Mouse (Mus musculus) liver, embryonic 14.5 days (tissue): ENCODE results near the gene Clrn2.

Experiments
- CTCF ChIP-seq: IDR thresholded peaks from 2 replicates; pipeline ENCODE4 v1.5.1; 2016; ENCODE audit warnings: antibody characterized with exemption, low read depth, control low read depth
- EP300 ChIP-seq: IDR thresholded peaks from 2 replicates; pipeline ENCODE4 v1.6.1; 2016; ENCODE audit warnings: antibody characterized with exemption, low read depth

DNA sequence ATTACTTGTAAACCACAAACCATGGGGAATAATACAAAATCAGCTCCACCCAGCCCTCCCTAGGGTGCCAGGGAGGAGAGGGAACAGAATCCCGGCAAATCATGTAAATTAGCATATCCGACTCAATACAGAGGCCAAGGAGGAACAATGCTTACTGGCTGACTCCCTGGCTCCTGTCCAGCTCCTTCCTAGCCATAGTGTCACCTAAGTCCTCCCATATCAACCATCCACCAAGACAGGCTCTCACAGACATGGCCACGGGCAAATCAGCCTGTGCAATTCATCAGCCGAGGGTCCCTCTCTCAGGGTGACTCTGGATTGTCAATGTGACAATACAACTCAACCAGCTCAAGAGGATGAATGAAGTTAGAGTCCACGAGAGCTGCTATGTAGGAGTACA lies 4.9 kb upstream of the Clrn2 start:
- TF ChIP-seq CTCF (no peak), EP300 (no peak)
